Mouse (Mus musculus): ENCODE results near the gene S100z. TPM values are rescaled to one million over a fixed set of nuclear protein-coding genes. Genes with fewer than 3 reads are reported as not detected.

Gene S100z
- polyA plus RNA-seq, 1 experiment from 2014 or later: not detected

- Histone ChIP-seq H3K36me3 (replicated peaks) (no peaks in the 10 kb centered on the region), H3K27ac (no peak overlapping the region), H3K9ac (no peak overlapping the region), H3K4me1 (peaks cover 19% of the 10 kb centered on the region), H3K27me3 (replicated peaks) (peaks cover 20% of the 10 kb centered on the region), H3K4me3 (peak overlapping the region; percentile 48), H3K4me2 (peak overlapping the region; percentile 93), H3K9me3 (no peaks in the 10 kb centered on the region)
- no peak for ATAC-seq (replicated peaks)
- WGBS: 21% methylated on average over 4 of the region's 4 CpGs
Measured at GRCm38 (mm10) chr13:95442901-95443300, 35.6 kb downstream of the S100z start.

DNA sequence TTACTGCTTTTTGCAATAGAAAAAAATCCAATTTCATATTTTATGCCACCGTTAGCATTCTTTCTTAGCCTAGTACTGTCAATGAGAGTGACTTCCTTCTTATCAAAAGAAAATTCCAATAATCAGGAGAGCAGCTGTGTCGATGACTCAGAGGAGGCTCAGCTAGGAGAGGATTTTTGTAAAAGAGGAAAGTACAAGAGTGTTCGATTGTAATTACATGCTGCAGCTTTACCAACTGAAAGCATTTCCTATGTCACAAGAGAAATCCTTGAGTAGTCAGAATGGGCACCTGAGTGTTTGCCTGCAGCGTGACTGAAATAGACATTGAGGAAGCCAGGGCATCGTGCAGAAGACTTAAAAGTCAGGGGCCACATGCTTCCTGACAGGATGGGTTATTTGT is 39.0 kb downstream of the S100z start:
- H3K9me3 ChIP-seq: no peaks in the 10 kb centered on the region
- 79% methylated on average over 5 of the region's 5 CpGs for WGBS
- peaks cover 17% of the 10 kb centered on the region for H3K4me1 ChIP-seq
- H3K4me2 ChIP-seq: no peak overlapping the region
- no peaks in the 10 kb centered on the region for H3K36me3 ChIP-seq (replicated peaks)
- H3K27ac ChIP-seq: no peak overlapping the region
- H3K27me3 ChIP-seq (replicated peaks): peaks cover 13% of the 10 kb centered on the region
- H3K4me3 ChIP-seq: no peak overlapping the region
- no peak for ATAC-seq (replicated peaks)
- no peak overlapping the region for H3K9ac ChIP-seq

DNA sequence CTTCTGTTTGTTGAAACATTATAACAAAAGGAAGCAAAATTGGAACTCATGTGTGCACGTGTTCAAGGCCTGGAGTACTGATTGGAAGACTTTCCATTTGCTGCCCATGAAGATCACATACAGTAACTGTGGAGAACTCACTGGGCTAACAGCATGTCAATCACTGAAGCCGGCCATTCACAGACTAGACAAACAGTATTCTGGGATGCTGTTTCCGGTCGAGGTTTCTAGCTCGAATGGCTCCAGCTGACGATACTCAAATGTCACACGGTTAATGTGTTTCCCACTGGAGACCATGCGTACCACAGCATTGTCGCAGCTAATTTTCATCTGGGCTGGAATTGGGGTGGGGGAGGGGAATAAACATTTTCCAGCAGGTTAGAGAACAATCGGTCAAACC is 46.8 kb downstream of the S100z start:
- no peaks in the 10 kb centered on the region for H3K27me3 ChIP-seq (replicated peaks)
- 0 out of 2 replicates have a peak, but pooled peaks have one; percentile 18 for ATAC-seq (replicated peaks)
- H3K9me3 ChIP-seq: no peaks in the 10 kb centered on the region
- no peak overlapping the region for H3K27ac ChIP-seq
- no peaks in the 10 kb centered on the region for H3K36me3 ChIP-seq (replicated peaks)
- H3K9ac ChIP-seq: no peak overlapping the region
- H3K4me2 ChIP-seq: no peak overlapping the region
- WGBS: 74% methylated on average over 10 of the region's 10 CpGs
- no peaks in the 10 kb centered on the region for H3K4me1 ChIP-seq
- no peak overlapping the region for H3K4me3 ChIP-seq

- Histone ChIP-seq H3K4me3 (no peak overlapping the region), H3K27ac (no peak overlapping the region), H3K9ac (no peak overlapping the region), H3K27me3 (replicated peaks) (no peaks in the 10 kb centered on the region), H3K36me3 (replicated peaks) (no peaks in the 10 kb centered on the region), H3K4me2 (no peak overlapping the region), H3K9me3 (no peaks in the 10 kb centered on the region), H3K4me1 (peaks cover 7% of the 10 kb centered on the region)
- no peak for ATAC-seq (replicated peaks)
- WGBS: 94% methylated on average over 3 of the region's 3 CpGs
Measured at GRCm38 (mm10) chr13:95427499-95427898, 51.0 kb downstream of the S100z start.

Other genes starting within 250 kb of the S100z start
- 6.9 and 7.0 TPM in 2 replicates for gene Pde8b, start 228.4 kb downstream of the S100z start, polyA plus RNA-seq (2015; fragmentation: Nextera tagmentation; extraction: Ambion mirVana)
- gene Zbed3, start 155.1 kb downstream of the S100z start, polyA plus RNA-seq (2015; fragmentation: Nextera tagmentation; extraction: Ambion mirVana): 38.5 and 38.9 TPM in 2 replicates
- gene Aggf1, start 103.4 kb downstream of the S100z start, polyA plus RNA-seq (2015; fragmentation: Nextera tagmentation; extraction: Ambion mirVana): 41.8 and 42.9 TPM in 2 replicates
- gene Crhbp, start 33.8 kb downstream of the S100z start, polyA plus RNA-seq (2015; fragmentation: Nextera tagmentation; extraction: Ambion mirVana): 2.7 and 3.4 TPM in 2 replicates
- 0.14 and 0.15 TPM in 2 replicates for gene F2rl1, start 46.5 kb upstream of the S100z start, polyA plus RNA-seq (2015; fragmentation: Nextera tagmentation; extraction: Ambion mirVana)
- 59.5 and 60.9 TPM in 2 replicates for gene F2r, start 139.8 kb upstream of the S100z start, polyA plus RNA-seq (2015; fragmentation: Nextera tagmentation; extraction: Ambion mirVana)
- 0.50 and 0.59 TPM in 2 replicates for gene F2rl2, start 218.1 kb upstream of the S100z start, polyA plus RNA-seq (2015; fragmentation: Nextera tagmentation; extraction: Ambion mirVana)

Measured in midbrain, embryonic 15.5 days (tissue).